Mouse (Mus musculus): ENCODE data around the gene Atp5mpl. TPM values are rescaled to one million over a fixed set of nuclear protein-coding genes. Genes with fewer than 3 reads are reported as not detected.

Gene Atp5mpl
- total RNA-seq, 2 experiments from 2014 or later = 410 to 630 TPM

- no peak for ATAC-seq (replicated peaks; ENCODE audit: poor library complexity, severe bottlenecking)
Measured at GRCm38 (mm10) chr12:111916514-111917217, 50.1 kb downstream of the Atp5mpl start.

- no peak for ATAC-seq (replicated peaks; ENCODE audit: poor library complexity, severe bottlenecking)
Measured at GRCm38 (mm10) chr12:111915781-111916180, 51.0 kb downstream of the Atp5mpl start.

- peak; percentile 53 for ATAC-seq (replicated peaks; ENCODE audit: poor library complexity, severe bottlenecking)
Measured at GRCm38 (mm10) chr12:111914031-111914430, 52.7 kb downstream of the Atp5mpl start.

- ATAC-seq (replicated peaks; ENCODE audit: poor library complexity, severe bottlenecking) = no peak
Measured at GRCm38 (mm10) chr12:111912802-111913201, 54.0 kb downstream of the Atp5mpl start.

DNA sequence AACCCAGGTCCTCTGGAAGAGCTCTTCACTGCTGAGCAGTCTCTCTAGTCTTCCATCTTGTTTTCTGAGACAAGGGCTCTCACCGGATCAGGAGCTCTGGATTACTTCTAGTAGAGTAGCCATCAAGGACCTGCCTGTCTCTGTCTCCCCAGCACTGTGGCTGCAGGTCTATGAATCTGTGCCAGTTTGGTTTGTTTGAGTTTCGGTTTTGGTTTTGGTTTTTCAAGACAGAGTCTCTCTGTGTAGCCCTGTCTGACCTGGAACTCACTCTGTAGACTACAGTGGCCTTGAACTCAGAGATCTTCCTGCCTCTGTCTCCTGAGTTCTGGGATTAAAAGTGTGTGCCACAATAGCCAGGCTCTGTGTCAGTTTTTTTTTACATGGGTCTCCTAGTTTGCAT is 55.0 kb downstream of the Atp5mpl start:
- no peak for ATAC-seq (replicated peaks; ENCODE audit: poor library complexity, severe bottlenecking)

Other genes starting within 250 kb of the Atp5mpl start
- gene Klc1, start 208.1 kb downstream of the Atp5mpl start, total RNA-seq (2014; fragmentation: Nextera tagmentation) = 45.3 and 48.2 TPM in 2 replicates
- 26.7 and 42.1 TPM in 2 replicates for gene Klc1, start 208.1 kb downstream of the Atp5mpl start, total RNA-seq (2017)
- gene Xrcc3, start 153.1 kb downstream of the Atp5mpl start, total RNA-seq (2014; fragmentation: Nextera tagmentation) = 16.7 and 31.1 TPM in 2 replicates
- gene Xrcc3, start 153.1 kb downstream of the Atp5mpl start, total RNA-seq (2017) = 6.8 and 8.6 TPM in 2 replicates
- gene Zfyve21, start 152.8 kb downstream of the Atp5mpl start, total RNA-seq (2014; fragmentation: Nextera tagmentation) = 14.0 and 19.5 TPM in 2 replicates
- gene Zfyve21, start 152.8 kb downstream of the Atp5mpl start, total RNA-seq (2017) = 5.3 and 6.2 TPM in 2 replicates
- 11.2 and 11.4 TPM in 2 replicates for gene Ppp1r13b, start 58.9 kb downstream of the Atp5mpl start, total RNA-seq (2014; fragmentation: Nextera tagmentation)
- gene Ppp1r13b, start 58.9 kb downstream of the Atp5mpl start, total RNA-seq (2017) = 2.9 and 4.7 TPM in 2 replicates
- gene Tdrd9, start 4.6 kb upstream of the Atp5mpl start, total RNA-seq (2014; fragmentation: Nextera tagmentation) = not detected in 2 replicates
- gene Tdrd9, start 4.6 kb upstream of the Atp5mpl start, total RNA-seq (2017) = not detected in 2 replicates
- not detected in 2 replicates for gene Rd3l, start 14.3 kb upstream of the Atp5mpl start, total RNA-seq (2014; fragmentation: Nextera tagmentation)
- not detected in 2 replicates for gene Rd3l, start 14.3 kb upstream of the Atp5mpl start, total RNA-seq (2017)
- gene Aspg, start 139.7 kb upstream of the Atp5mpl start, total RNA-seq (2014; fragmentation: Nextera tagmentation) = not detected in 2 replicates
- gene Aspg, start 139.7 kb upstream of the Atp5mpl start, total RNA-seq (2017) = not detected in 2 replicates
- not detected in 2 replicates for gene Kif26a, start 179.2 kb upstream of the Atp5mpl start, total RNA-seq (2014; fragmentation: Nextera tagmentation)
- not detected in 2 replicates for gene Kif26a, start 179.2 kb upstream of the Atp5mpl start, total RNA-seq (2017)